Mouse (Mus musculus) lung, postnatal 0 days (tissue): ENCODE results near the gene Gtf3c6. TPM values are rescaled to one million over a fixed set of nuclear protein-coding genes. Genes with fewer than 3 reads are reported as not detected.

ENCODE experiments used
- ATAC-seq: fragments of 200-750 bp; cut with Nextera tagmentation; 2 replicates; pipeline ENCODE4 v1.8.0; 2017; ENCODE audit warnings: moderate library complexity
- DNase-seq: peaks from one replicate; pipeline ENCODE4 v3.0.0-alpha.2; 2016; ENCODE audit warnings: low spot score
- H3K27ac ChIP-seq: fragments of 300-500 bp; sonication (generic); 2 replicates; pipeline ENCODE4 v1.5.1; 2014; ENCODE audit warnings: antibody characterized with exemption, mild to moderate bottlenecking, low read length, mixed read lengths
- H3K27me3 ChIP-seq: fragments of 300-500 bp; sonication (generic); replicated peaks from 2 replicates; pipeline ENCODE4 v1.6.1; 2014; ENCODE audit warnings: low read length, mixed read lengths; ENCODE audit not compliant: insufficient read depth
- H3K36me3 ChIP-seq: fragments of 300-500 bp; sonication (generic); 2 replicates; pipeline ENCODE4 v1.6.1; 2014; ENCODE audit warnings: low read length, mixed read lengths; ENCODE audit not compliant: insufficient read depth
- H3K4me1 ChIP-seq: fragments of 300-500 bp; sonication (generic); 2 replicates; pipeline ENCODE4 v1.6.1; 2014; ENCODE audit warnings: antibody characterized with exemption, low read depth, low read length, mixed read lengths; ENCODE audit not compliant: insufficient read depth
- H3K4me2 ChIP-seq: fragments of 300-500 bp; sonication (generic); replicated peaks from 2 replicates; pipeline ENCODE4 v1.6.1; 2014; ENCODE audit warnings: low read depth, mild to moderate bottlenecking, low read length, moderate library complexity, mixed read lengths
- H3K4me3 ChIP-seq: fragments of 300-500 bp; sonication (generic); 2 replicates; pipeline ENCODE4 v1.5.1; 2014; ENCODE audit warnings: low read depth, low read length
- H3K9ac ChIP-seq: fragments of 300-500 bp; sonication (generic); replicated peaks from 2 replicates; pipeline ENCODE4 v1.6.1; 2014; ENCODE audit warnings: low read depth, mild to moderate bottlenecking
- H3K9me3 ChIP-seq: fragments of 300-500 bp; sonication (generic); 2 replicates; pipeline ENCODE4 v1.6.1; 2016; ENCODE audit warnings: low read length, mixed read lengths
- CTCF ChIP-seq: IDR thresholded peaks from 2 replicates; pipeline ENCODE4 v1.5.1; 2016; ENCODE audit warnings: antibody characterized with exemption, mild to moderate bottlenecking
- EP300 ChIP-seq: IDR thresholded peaks from 2 replicates; pipeline ENCODE4 v1.6.1; 2016; ENCODE audit warnings: antibody characterized with exemption, mild to moderate bottlenecking, control low read depth
- WGBS: fragments of 180-500 bp; shearing (Covaris S2); extraction: QIAGEN DNeasy Blood & Tissue Kit; methylation state at CpG from one replicate; pipeline ENCODE4 v1.1.7; 2014; 5-methylcytosine and 5-hydroxymethylcytosine counted together
- polyA plus RNA-seq: library from polyadenylated mRNA; unstranded; fragments of >200 nt; fragmentation: Nextera tagmentation; extraction: Ambion mirVana; gene quantifications from 2 replicates; pipeline ENCODE4 v1.2.1, GENCODE M21; 2015

Gene Gtf3c6
- polyA plus RNA-seq, 1 experiment from 2014 or later, result 35.2 TPM

- 96% methylated on average over 1 of the region's 1 CpGs for WGBS
- Histone ChIP-seq H3K4me2 (no peak overlapping the region), H3K27ac (no peak overlapping the region), H3K27me3 (no peaks in the 10 kb centered on the region), H3K9ac (no peak overlapping the region), H3K36me3 (peaks cover 17% of the 10 kb centered on the region; the same call in 1 of the 2 replicates), H3K4me1 (no peaks in the 10 kb centered on the region), H3K9me3 (no peaks in the 10 kb centered on the region), H3K4me3 (no peak overlapping the region)
- ATAC-seq, result no peak
- TF ChIP-seq CTCF, result no peak
- TF ChIP-seq EP300, result no peak
- DNase-seq, result peak; percentile 16
Measured at GRCm38 (mm10) chr10:40229725-40230124, 28.2 kb downstream of the Gtf3c6 start.

GRCm38 (mm10) chr10:40227660-40228303 is 30.1 kb downstream of the Gtf3c6 start:
- no peaks in the 10 kb centered on the region for H3K4me1 ChIP-seq
- no peaks in the 10 kb centered on the region for H3K9me3 ChIP-seq
- H3K36me3 ChIP-seq, result peaks cover 20% of the 10 kb centered on the region
- 81% methylated on average over 4 of the region's 4 CpGs for WGBS
- H3K9ac ChIP-seq, result no peak overlapping the region
- H3K27ac ChIP-seq, result no peak overlapping the region
- no peak for DNase-seq
- no peak for TF ChIP-seq CTCF
- TF ChIP-seq EP300, result no peak
- ATAC-seq, result no peak
- no peak overlapping the region for H3K4me2 ChIP-seq
- no peaks in the 10 kb centered on the region for H3K27me3 ChIP-seq
- no peak overlapping the region for H3K4me3 ChIP-seq

- Histone ChIP-seq H3K4me1 (no peaks in the 10 kb centered on the region), H3K27me3 (no peaks in the 10 kb centered on the region), H3K4me3 (no peak overlapping the region), H3K36me3 (peaks cover 6% of the 10 kb centered on the region; the same call in 1 of the 2 replicates), H3K4me2 (no peak overlapping the region), H3K9me3 (no peaks in the 10 kb centered on the region), H3K9ac (no peak overlapping the region), H3K27ac (no peak overlapping the region)
- TF ChIP-seq CTCF, result no peak
- no peak for TF ChIP-seq EP300
- DNase-seq (no peak), ATAC-seq (no peak)
- WGBS, result 65% methylated on average over 3 of the region's 3 CpGs
Measured at GRCm38 (mm10) chr10:40218874-40219273, 39.0 kb downstream of the Gtf3c6 start.

GRCm38 (mm10) chr10:40212443-40213169 is 45.3 kb downstream of the Gtf3c6 start:
- Histone ChIP-seq H3K4me3 (no peak overlapping the region), H3K36me3 (no peaks in the 10 kb centered on the region), H3K27me3 (no peaks in the 10 kb centered on the region), H3K9ac (no peak overlapping the region), H3K4me2 (no peak overlapping the region), H3K4me1 (no peaks in the 10 kb centered on the region), H3K27ac (no peak overlapping the region), H3K9me3 (no peaks in the 10 kb centered on the region)
- 29% methylated on average over 13 of the region's 13 CpGs for WGBS
- ATAC-seq, result peak; percentile 88
- TF ChIP-seq CTCF, result peak; percentile 99
- no peak for TF ChIP-seq EP300
- peak; percentile 94 for DNase-seq

Other genes with a start within 250 kb of the Gtf3c6 start
- gene Mfsd4b1, start 232.8 kb downstream of the Gtf3c6 start, polyA plus RNA-seq, result 0.46 and 0.69 TPM in 2 replicates
- gene Slc16a10, start 115.8 kb downstream of the Gtf3c6 start, polyA plus RNA-seq, result 7.3 and 8.7 TPM in 2 replicates
- gene Rpf2, start 11.1 kb downstream of the Gtf3c6 start, polyA plus RNA-seq, result 19.0 and 20.4 TPM in 2 replicates
- gene Amd1, start 44.1 kb upstream of the Gtf3c6 start, polyA plus RNA-seq, result 25.5 and 27.3 TPM in 2 replicates
- gene Cdk19, start 81.5 kb upstream of the Gtf3c6 start, polyA plus RNA-seq, result 6.7 and 8.4 TPM in 2 replicates